In the genomic region with DNA sequence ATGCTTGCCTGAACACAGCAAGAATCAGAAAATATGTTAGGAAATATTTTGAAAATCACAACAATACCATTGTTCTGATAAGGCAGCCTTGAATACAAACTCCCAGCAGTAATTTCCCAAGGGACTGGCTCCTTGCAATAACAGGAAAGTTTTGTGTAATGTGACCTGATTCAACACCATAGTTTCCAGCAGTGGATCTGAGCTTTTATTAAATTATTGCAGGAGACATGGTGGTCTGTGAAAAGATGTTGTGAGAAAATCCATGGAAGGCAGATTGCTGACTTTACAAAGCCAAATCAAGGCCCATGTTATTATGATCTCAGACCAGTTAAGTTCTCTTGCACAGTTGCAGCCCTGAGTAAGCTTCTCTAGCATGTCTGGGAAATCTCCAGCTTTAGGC, we compare ENCODE assay signal across 19 mouse cellular contexts.
DNase-seq lines count a peak whose midpoint lies in the region; TF ChIP-seq lines count a peak whose summit lies in the region.
"Had no signal": no experiment of that assay in that cellular context is flagged by ENCODE, and none has a peak within 500 bp of the region (broad histone marks: within the 10 kb centered on the region; RNA-seq: fewer than 3 reads in every experiment).

No protein-coding gene starts in this region.

- no peaks in the 10 kb centered on the region for H3K9me3 ChIP-seq in embryonic facial prominence, embryonic 10.5 days
- H3K9me3 ChIP-seq: embryonic facial prominence, embryonic 15.5 days; forebrain, embryonic 15.5 days; heart, embryonic 15.5 days; hindbrain, embryonic 15.5 days had no signal

- H3K27ac ChIP-seq in embryonic facial prominence, embryonic 10.5 days (replicated peaks): no peak overlapping the region
- H3K27ac ChIP-seq: embryonic facial prominence, embryonic 15.5 days; forebrain, embryonic 15.5 days; heart, embryonic 15.5 days; hindbrain, embryonic 15.5 days had no signal

- no peaks in the 10 kb centered on the region for H3K36me3 ChIP-seq in embryonic facial prominence, embryonic 10.5 days (replicated peaks)
- H3K36me3 ChIP-seq in myocyte (ENCODE audit: control insufficient read depth, insufficient read depth): no peaks in the 10 kb centered on the region
- H3K36me3 ChIP-seq: embryonic facial prominence, embryonic 15.5 days; forebrain, embryonic 15.5 days; heart, embryonic 15.5 days; hindbrain, embryonic 15.5 days had no signal

- no peak overlapping the region for H3K4me3 ChIP-seq in embryonic facial prominence, embryonic 10.5 days
- H3K4me3 ChIP-seq in myocyte: no peak overlapping the region
- H3K4me3 ChIP-seq: embryonic facial prominence, embryonic 15.5 days; erythroblast, embryonic 14.5 days; forebrain, embryonic 15.5 days; heart, embryonic 15.5 days; hindbrain, embryonic 15.5 days had no signal

- no peaks in the 10 kb centered on the region for H3K79me2 ChIP-seq in myocyte (ENCODE audit: control insufficient read depth, insufficient read depth)

- no peak for TF ChIP-seq POLR2A in myocyte (IDR thresholded peaks at IDR 0.05; ENCODE audit: insufficient read length, low read depth)

- H3K4me2 ChIP-seq in myocyte (ENCODE audit: low read depth): no peak overlapping the region
- H3K4me2 ChIP-seq: embryonic facial prominence, embryonic 15.5 days; forebrain, embryonic 15.5 days; heart, embryonic 11.5 days; heart, embryonic 15.5 days; hindbrain, embryonic 15.5 days had no signal

- peak; percentile 13 for DNase-seq in adrenal gland, postnatal 10 days
- no peak for DNase-seq in adrenal gland, postnatal 4 days (ENCODE audit: low spot score in 2 of 2)
- peak; percentile 42 for DNase-seq in 3T3-L1 (ENCODE audit: low read depth, low spot score)
- peak; percentile 8 for DNase-seq in embryonic facial prominence, embryonic 10.5 days (ENCODE audit: low spot score)
- no peak for DNase-seq in layer of hippocampus, adult 18-20 months (ENCODE audit: low spot score in 2 of 2)
- no peak for DNase-seq in heart, adult 9 months (ENCODE audit: low spot score in 2 of 2)
- DNase-seq: adrenal gland, postnatal 14 days; cerebellum, adult 8-10 months; cerebellum, postnatal 14 days; gastrocnemius, postnatal 36 days; kidney, adult 8-10 months had no signal

- H3K27me3 ChIP-seq in embryonic facial prominence, embryonic 10.5 days (replicated peaks; ENCODE audit: low read depth, poor library complexity, severe bottlenecking): no peaks in the 10 kb centered on the region
- H3K27me3 ChIP-seq in myocyte (ENCODE audit: control insufficient read depth, insufficient read depth, insufficient read length): no peaks in the 10 kb centered on the region
- H3K27me3 ChIP-seq: CH12.LX; embryonic facial prominence, embryonic 15.5 days; forebrain, embryonic 15.5 days; heart, embryonic 15.5 days; hindbrain, embryonic 15.5 days had no signal

- no peak overlapping the region for H3ac ChIP-seq in myocyte (ENCODE audit: control insufficient read depth, insufficient read length)

- H3K4me1 ChIP-seq in embryonic facial prominence, embryonic 10.5 days: no peaks in the 10 kb centered on the region
- H3K4me1 ChIP-seq: embryonic facial prominence, embryonic 15.5 days; forebrain, embryonic 15.5 days; heart, embryonic 15.5 days; hindbrain, embryonic 15.5 days had no signal

TF ChIP-seq in myocyte, 11 proteins besides CTCF, POLR2A, EP300 and RAD21:
- TF ChIP-seq CEBPB (IDR thresholded peaks at IDR 0.05; ENCODE audit: insufficient read depth, poor library complexity, severe bottlenecking) (0 out of 2 replicates have a peak, but pooled peaks have one; percentile 10), REST (IDR thresholded peaks at IDR 0.05; ENCODE audit: insufficient read depth, insufficient read length) (no peak)
TF ChIP-seq in myocyte: peak in this region for 1.

Comparison
In these comparisons a context has a peak if more than half of its experiments do, and no peak if none do; other contexts are left out.
1. DNase-seq: peak in adrenal gland, postnatal 10 days (single experiment), 3T3-L1 (single experiment) and embryonic facial prominence, embryonic 10.5 days (single experiment); none in adrenal gland, postnatal 4 days (0 of 2), layer of hippocampus, adult 18-20 months (0 of 2) and heart, adult 9 months (0 of 2).